Mouse (Mus musculus): Measurements from ENCODE around the gene Vmp1. TPM values are rescaled to one million over a fixed set of nuclear protein-coding genes. Genes with fewer than 3 reads are reported as not detected.

Vmp1 gene
- total RNA-seq, 2 experiments from 2014 or later, result 75.0 to 79.6 TPM

DNA sequence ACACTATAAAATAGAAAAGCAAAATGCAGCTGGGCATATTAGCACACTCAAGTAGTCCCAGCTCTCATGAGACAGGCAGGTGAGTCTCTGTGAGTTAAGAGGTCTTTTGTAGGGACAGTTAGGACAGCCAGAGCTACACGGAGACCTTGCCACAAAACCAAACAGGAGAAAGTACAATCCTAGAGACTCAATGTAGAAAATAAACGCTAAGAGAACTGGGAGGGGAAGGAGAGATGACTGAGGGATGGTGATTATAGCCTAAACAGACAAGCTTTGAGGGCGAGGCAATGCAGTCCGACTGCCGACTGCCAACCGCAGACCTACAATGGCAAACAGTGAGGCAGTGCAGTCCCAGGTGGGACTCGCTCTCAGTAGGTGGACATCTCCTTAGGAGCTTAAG is 95.8 kb downstream of the Vmp1 start:
- DNase-seq, result no peak
- intact Hi-C loops (cut with DNase I), result no loop called here

GRCm38 (mm10) chr11:86586868-86587792 is 96.5 kb downstream of the Vmp1 start:
- intact Hi-C loops (cut with DNase I), result no loop called here
- peak; percentile 8 to 13 for DNase-seq

DNA sequence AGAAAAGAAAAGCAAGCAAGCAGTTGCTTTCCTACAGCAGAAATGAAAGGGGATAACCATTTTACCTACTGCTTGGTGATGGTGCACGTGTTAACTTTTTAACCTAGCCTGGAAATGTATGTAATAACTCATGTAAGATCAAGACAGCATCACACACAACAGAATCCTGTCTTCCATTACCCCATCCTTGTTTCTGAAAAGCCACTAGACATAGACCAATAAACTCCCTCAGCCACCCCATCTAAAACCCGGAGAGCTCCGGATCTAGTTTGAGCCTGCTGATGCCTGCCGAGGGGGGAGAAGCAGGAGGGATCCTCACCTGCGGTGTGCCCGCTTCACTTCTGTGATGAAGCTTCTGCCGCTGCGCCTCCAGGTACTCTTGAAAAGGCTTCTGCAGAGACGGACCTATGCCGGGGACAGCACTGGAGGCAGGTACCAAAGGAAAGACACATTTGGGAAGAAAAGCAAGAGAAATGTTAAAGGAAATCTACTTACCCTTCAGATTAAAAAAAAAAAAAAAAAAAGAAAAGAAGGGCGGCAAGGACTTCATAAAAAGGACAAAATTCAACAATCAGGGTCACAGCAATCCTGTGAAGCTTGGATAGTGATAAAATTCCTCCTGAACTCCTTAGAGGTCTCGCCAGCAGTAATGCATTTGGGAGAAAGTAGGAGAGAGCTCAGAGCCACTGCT is 97.3 kb downstream of the Vmp1 start:
- peak in 1 of 2 experiments; percentile 16 for DNase-seq

DNA sequence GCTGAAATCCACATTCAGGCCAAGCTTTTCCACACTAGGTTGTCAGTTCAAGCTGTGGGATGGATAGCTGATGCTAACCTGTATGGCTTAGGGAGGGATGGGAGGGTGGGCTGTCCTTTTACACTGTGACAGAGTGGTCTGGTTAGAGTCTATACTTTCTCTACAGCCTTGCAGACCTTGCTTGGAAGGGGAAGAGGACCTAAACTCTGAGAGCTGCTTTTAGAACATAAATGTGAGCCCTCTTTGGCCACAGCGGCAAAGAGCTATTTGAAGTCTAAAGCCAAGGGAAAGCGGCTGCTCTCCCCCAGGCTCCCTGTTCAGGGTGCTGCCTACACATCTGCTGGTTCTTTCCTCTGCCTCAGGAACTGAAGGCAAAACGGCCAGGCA is 98.0 kb downstream of the Vmp1 start:
- intact Hi-C loops (cut with DNase I), result no loop called here
- DNase-seq, result no peak

More for the DNA sequence above, 97.3 kb downstream of the Vmp1 start:
- intact Hi-C loops (cut with DNase I), result no loop called here

DNA sequence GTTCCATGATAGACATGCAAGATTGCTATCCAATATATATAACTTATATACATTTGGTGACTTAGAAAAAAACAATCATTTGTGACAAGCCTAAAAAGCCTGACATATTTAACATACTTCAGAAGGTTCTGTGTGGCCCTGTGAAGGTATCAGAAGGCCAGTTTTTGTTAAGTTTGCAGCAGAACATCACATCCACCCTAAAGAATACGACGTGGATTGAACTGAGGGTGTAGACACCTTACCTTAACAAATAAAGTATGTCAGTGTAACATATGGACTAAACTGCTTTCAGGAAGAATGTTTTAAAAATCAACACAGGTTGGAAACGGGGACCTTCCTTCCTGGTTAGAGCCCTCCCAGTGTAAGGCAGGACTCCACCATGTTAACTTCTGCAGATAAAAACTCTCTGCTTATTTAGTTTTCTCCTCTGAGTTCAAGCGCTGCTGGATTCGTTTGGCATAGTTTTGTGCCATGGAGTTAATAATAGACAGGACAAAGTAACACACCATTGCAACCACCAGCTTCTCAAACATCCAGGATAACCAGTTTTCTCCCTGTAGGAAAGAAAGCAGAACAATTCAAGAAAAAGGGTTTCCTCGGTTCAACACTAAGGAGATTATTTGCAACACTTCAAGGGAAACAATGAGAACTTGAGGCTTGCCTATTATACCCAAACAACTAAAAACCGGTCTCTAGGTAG is 98.6 kb downstream of the Vmp1 start:
- no peak for DNase-seq
- intact Hi-C loops (cut with DNase I), result no loop called here

- intact Hi-C loops (cut with DNase I), result no loop called here
- DNase-seq, result no peak
These were observed 99.4 kb downstream of the Vmp1 start for GRCm38 (mm10) chr11:86583990-86584897.

DNA sequence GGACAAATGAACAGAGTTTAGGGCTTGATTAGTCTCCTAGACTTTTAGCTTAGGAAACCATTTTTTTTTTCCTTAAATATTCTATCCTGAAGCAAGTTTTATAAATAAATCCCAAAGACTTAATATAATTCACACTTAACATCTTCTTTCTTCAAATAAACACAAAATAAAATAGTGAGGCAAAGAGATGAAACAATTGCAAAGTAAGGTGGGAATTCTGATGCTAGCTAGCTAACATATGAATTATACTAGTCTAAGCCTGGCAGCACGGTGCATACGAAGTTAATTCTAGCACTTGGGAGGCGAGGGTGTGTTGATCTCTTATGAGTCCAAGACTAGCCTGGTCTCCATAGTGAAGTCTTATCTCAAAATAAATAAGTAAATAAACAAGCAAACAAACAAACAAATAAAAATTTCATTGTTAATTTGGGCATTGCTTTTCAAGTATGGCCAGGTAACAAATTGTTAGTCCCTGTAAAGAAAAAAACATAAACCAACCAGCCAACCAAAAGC is 100.3 kb downstream of the Vmp1 start:
- no peak for DNase-seq
- intact Hi-C loops (cut with DNase I), result no loop called here

- DNase-seq, result no peak
- intact Hi-C loops (cut with DNase I), result no loop called here
These were observed 100.9 kb downstream of the Vmp1 start for GRCm38 (mm10) chr11:86582543-86583260.

GRCm38 (mm10) chr11:86581943-86582542 is 101.6 kb downstream of the Vmp1 start:
- intact Hi-C loops (cut with DNase I), result no loop called here
- no peak for DNase-seq

GRCm38 (mm10) chr11:86581250-86581753 is 102.3 kb downstream of the Vmp1 start:
- peak in 1 of 2 experiments; percentile 64 for DNase-seq
- intact Hi-C loops (cut with DNase I), result no loop called here

DNA sequence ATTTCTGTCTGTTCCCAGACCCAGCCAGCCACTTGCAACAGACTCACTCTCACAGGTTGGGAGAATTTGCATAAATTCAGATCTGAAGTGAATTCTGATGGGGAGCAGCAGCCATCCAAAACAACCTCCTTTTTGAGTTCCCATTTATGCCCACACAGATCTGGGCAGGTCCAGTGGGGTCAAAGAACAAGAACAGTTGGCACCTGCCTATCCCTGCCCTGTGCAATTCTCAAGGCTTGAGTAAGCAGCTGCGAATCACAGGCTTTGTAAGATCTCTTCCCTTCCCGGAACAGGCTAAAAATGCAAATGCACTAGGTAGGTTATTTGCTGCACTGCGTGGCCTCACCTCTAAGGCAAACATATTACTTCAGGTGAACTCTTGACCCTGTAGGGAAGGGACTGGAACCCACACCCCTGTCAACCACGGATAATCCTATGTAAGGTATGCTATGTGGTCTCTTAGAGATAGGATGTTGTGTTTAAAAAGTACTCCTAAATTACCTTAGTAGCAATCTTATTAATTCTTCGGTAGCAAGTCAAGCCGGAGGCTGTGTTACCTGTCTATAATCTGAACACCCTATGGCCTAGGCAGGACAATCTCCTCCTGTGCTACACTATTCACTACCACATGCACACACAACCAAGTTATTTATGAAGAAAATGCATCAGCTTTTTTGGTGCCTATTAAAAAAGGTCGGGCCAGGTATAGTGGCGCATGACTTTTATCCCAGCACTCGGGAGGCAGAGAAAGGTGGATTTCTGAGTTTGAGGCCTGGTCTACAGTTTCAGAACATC is 103.1 kb downstream of the Vmp1 start:
- intact Hi-C loops (cut with DNase I), result no loop called here
- DNase-seq, result no peak

GRCm38 (mm10) chr11:86579731-86580318 is 103.8 kb downstream of the Vmp1 start:
- intact Hi-C loops (cut with DNase I), result loop anchor here (10.0 kb wide), 1 partner anchor 435 kb away; no protein-coding TSS in a partner anchor
- no peak for DNase-seq

DNA sequence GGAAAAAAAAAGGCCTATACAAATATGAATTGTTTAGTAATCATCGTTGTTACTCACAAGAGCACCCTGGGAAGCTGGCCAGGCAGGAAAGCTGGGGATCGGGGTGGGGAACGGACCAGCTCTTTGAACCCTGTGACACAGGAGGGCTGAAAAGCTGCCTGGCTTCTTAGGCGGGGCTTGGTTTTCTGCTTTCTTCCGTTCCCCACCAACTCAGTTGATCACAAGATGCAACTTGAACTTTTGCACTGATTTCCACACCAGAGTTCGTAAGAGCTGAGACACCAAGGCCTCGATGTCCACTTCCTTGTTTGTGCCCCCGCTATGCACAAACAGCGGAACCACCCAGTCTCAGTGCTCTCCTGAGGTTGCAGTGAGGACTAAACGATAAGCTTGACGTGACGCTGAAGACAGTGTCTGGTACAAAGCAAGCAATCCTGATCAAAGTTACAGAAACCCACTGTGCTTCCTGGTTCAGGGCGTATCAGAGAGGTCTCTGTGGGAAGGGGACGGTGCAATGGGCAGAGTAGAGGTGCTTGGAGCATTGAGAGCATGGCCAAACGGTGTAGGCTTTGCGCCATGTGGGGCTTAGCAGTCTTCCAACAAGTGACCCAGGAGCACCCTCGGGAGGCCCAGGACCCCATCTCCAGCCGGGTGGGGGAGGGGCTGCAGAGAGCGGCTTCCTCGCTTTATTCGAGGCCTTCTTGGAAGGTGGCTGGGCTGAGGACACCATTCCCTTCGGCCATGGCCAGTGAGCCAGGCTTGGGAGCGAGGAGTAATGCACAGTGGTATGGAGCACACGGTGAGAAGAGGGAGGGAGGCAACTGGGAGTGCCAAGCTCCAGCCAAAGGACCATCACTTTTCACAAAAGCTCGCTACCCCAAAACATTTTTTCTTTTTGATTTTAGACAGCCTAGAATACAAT is 104.6 kb downstream of the Vmp1 start:
- intact Hi-C loops (cut with DNase I), result loop anchor here (10.0 kb wide), 1 partner anchor 436 kb away; no protein-coding TSS in a partner anchor
- DNase-seq, result peak; percentile 49 to 55

GRCm38 (mm10) chr11:86578106-86578808 is 105.4 kb downstream of the Vmp1 start:
- no peak for DNase-seq
- intact Hi-C loops (cut with DNase I), result loop anchor here (10.0 kb wide), 1 partner anchor 437 kb away; no protein-coding TSS in a partner anchor

DNA sequence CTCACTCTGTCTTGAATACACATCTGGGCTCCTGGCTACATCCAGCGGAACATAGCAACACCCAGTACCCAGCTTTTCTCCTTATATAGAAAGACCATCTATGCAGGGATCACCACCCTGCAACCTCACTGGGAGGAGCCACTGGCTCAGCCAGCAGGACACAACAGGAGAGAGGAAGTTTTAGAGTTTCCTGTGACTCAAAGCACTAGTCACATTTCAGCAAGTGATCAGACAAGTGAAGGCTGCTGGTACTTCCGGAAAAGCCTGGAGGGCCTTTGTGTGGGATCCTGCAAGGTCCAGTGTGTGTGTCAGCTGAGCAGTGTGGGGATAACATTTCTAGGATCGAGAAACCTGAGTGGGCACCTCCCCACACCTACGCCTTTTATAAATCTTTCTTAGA is 106.4 kb downstream of the Vmp1 start:
- no peak for DNase-seq

More for the DNA sequence above, 106.4 kb downstream of the Vmp1 start:
- intact Hi-C loops (cut with DNase I), result loop anchor here (10.0 kb wide), 1 partner anchor 438 kb away; no protein-coding TSS in a partner anchor
